Mouse (Mus musculus): ENCODE data around the gene Syt6. TPM values are rescaled to one million over a fixed set of nuclear protein-coding genes. Genes with fewer than 3 reads are reported as not detected.
"Not testable (repeated sequence)": the region's sequence is repeated elsewhere in the genome, so short reads cannot be mapped to it uniquely, and the experiment has no call there.

Syt6 gene
- polyA plus RNA-seq, 1 experiment from 2014 or later: 19.1 TPM

GRCm38 (mm10) chr3:103627661-103628060 lies 52.6 kb downstream of the Syt6 start:
- no peaks in the 10 kb centered on the region for H3K27me3 ChIP-seq (ENCODE audit: control insufficient read depth, insufficient read depth, low read length)
- H3K4me2 ChIP-seq (ENCODE audit: low read depth, low read length): no peak overlapping the region
- 90% methylated on average over 3 of the region's 3 CpGs for WGBS
- no peak overlapping the region for H3K4me3 ChIP-seq (ENCODE audit: low read depth, low read length)
- no peak for ATAC-seq (ENCODE audit: low read depth)
- no peak overlapping the region for H3K27ac ChIP-seq (ENCODE audit: low read depth, low read length)
- peaks cover 9% of the 10 kb centered on the region; the same call in 1 of the 2 replicates for H3K4me1 ChIP-seq (ENCODE audit: control insufficient read depth, insufficient read depth, low read length)
- no peaks in the 10 kb centered on the region for H3K9me3 ChIP-seq (ENCODE audit: control insufficient read depth, low read length)
- H3K9ac ChIP-seq (replicated peaks; ENCODE audit: low read depth, low read length): no peak overlapping the region
- H3K36me3 ChIP-seq (ENCODE audit: control insufficient read depth, insufficient read depth, low read length): no peaks in the 10 kb centered on the region

GRCm38 (mm10) chr3:103633124-103633523 lies 58.1 kb downstream of the Syt6 start:
- no peak for ATAC-seq (ENCODE audit: low read depth)
- H3K4me3 ChIP-seq (ENCODE audit: low read depth, low read length): no peak overlapping the region
- no peaks in the 10 kb centered on the region for H3K36me3 ChIP-seq (ENCODE audit: control insufficient read depth, insufficient read depth, low read length)
- H3K27me3 ChIP-seq (ENCODE audit: control insufficient read depth, insufficient read depth, low read length): no peaks in the 10 kb centered on the region
- H3K4me2 ChIP-seq (ENCODE audit: low read depth, low read length): no peak overlapping the region
- no peaks in the 10 kb centered on the region for H3K9me3 ChIP-seq (ENCODE audit: control insufficient read depth, low read length)
- no peaks in the 10 kb centered on the region for H3K4me1 ChIP-seq (ENCODE audit: control insufficient read depth, insufficient read depth, low read length)
- no peak overlapping the region for H3K9ac ChIP-seq (replicated peaks; ENCODE audit: low read depth, low read length)
- H3K27ac ChIP-seq (ENCODE audit: low read depth, low read length): no peak overlapping the region
- 90% methylated on average over 7 of the region's 7 CpGs for WGBS

DNA sequence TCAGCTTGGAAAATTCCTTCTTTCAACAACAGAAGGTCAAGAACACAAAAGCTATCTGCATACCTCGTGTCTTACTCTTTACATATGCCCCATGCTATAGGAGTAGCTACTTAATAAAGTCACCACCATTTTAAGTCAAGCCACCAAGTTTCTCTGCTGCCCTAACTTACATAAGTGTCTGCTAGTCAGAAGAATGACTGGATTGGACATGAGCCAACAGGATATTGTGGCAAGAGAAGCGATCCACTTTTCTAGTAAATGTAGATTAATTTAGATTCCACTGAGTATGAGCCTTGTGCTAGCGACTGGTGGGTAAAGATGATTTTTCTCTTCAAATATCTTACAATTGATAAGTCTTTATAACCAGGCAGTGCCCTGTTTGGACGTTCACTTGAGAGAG lies 58.8 kb downstream of the Syt6 start:
- H3K4me2 ChIP-seq (ENCODE audit: low read depth, low read length): no peak overlapping the region
- 79% methylated on average over 4 of the region's 4 CpGs for WGBS
- no peaks in the 10 kb centered on the region for H3K4me1 ChIP-seq (ENCODE audit: control insufficient read depth, insufficient read depth, low read length)
- H3K9ac ChIP-seq (replicated peaks; ENCODE audit: low read depth, low read length): no peak overlapping the region
- no peak overlapping the region for H3K4me3 ChIP-seq (ENCODE audit: low read depth, low read length)
- H3K27ac ChIP-seq (ENCODE audit: low read depth, low read length): no peak overlapping the region
- no peak for ATAC-seq (ENCODE audit: low read depth)
- H3K9me3 ChIP-seq (ENCODE audit: control insufficient read depth, low read length): no peaks in the 10 kb centered on the region
- H3K36me3 ChIP-seq (ENCODE audit: control insufficient read depth, insufficient read depth, low read length): no peaks in the 10 kb centered on the region
- no peaks in the 10 kb centered on the region for H3K27me3 ChIP-seq (ENCODE audit: control insufficient read depth, insufficient read depth, low read length)

GRCm38 (mm10) chr3:103634256-103634655 lies 59.2 kb downstream of the Syt6 start:
- H3K4me1 ChIP-seq (ENCODE audit: control insufficient read depth, insufficient read depth, low read length): no peaks in the 10 kb centered on the region
- H3K4me2 ChIP-seq (ENCODE audit: low read depth, low read length): no peak overlapping the region
- H3K27ac ChIP-seq (ENCODE audit: low read depth, low read length): no peak overlapping the region
- no peak overlapping the region for H3K9ac ChIP-seq (replicated peaks; ENCODE audit: low read depth, low read length)
- 93% methylated on average over 1 of the region's 1 CpGs for WGBS
- no peaks in the 10 kb centered on the region for H3K36me3 ChIP-seq (ENCODE audit: control insufficient read depth, insufficient read depth, low read length)
- H3K27me3 ChIP-seq (ENCODE audit: control insufficient read depth, insufficient read depth, low read length): no peaks in the 10 kb centered on the region
- no peak overlapping the region for H3K4me3 ChIP-seq (ENCODE audit: low read depth, low read length)
- ATAC-seq (ENCODE audit: low read depth): no peak
- H3K9me3 ChIP-seq (ENCODE audit: control insufficient read depth, low read length): no peaks in the 10 kb centered on the region

DNA sequence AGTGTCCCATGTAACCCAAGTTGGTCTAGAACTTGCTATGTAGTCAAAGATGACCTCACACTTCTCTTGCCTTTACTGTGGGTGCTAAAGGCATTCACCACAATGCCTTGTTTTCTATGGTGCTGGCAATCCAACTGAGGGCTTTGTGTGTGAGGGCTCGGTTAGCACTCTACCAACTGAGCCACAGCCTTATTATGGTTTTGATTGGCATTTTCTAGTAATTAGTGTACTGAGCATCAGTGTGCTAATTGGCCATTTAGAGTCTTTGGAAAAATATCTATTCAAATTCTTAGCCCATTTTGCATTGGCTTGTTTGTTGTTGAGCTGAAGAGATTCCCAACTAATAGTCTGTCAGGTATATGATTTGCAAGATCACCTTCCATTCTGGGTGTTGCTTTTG lies 62.6 kb downstream of the Syt6 start:
- no peak overlapping the region for H3K4me3 ChIP-seq (ENCODE audit: low read depth, low read length)
- H3K9me3 ChIP-seq (ENCODE audit: control insufficient read depth, low read length): no peaks in the 10 kb centered on the region
- H3K9ac ChIP-seq (replicated peaks; ENCODE audit: low read depth, low read length): no peak overlapping the region
- ATAC-seq (ENCODE audit: low read depth): no peak
- H3K36me3 ChIP-seq (ENCODE audit: control insufficient read depth, insufficient read depth, low read length): no peaks in the 10 kb centered on the region
- no peak overlapping the region for H3K4me2 ChIP-seq (ENCODE audit: low read depth, low read length)
- H3K4me1 ChIP-seq (ENCODE audit: control insufficient read depth, insufficient read depth, low read length): no peaks in the 10 kb centered on the region
- WGBS: 84% methylated on average over 1 of the region's 1 CpGs
- H3K27me3 ChIP-seq (ENCODE audit: control insufficient read depth, insufficient read depth, low read length): no peaks in the 10 kb centered on the region
- H3K27ac ChIP-seq (ENCODE audit: low read depth, low read length): no peak overlapping the region

GRCm38 (mm10) chr3:103640226-103640803 lies 65.3 kb downstream of the Syt6 start:
- ATAC-seq (ENCODE audit: low read depth): no peak
- no peak overlapping the region for H3K9ac ChIP-seq (replicated peaks; ENCODE audit: low read depth, low read length)
- no peaks in the 10 kb centered on the region for H3K36me3 ChIP-seq (ENCODE audit: control insufficient read depth, insufficient read depth, low read length)

DNA sequence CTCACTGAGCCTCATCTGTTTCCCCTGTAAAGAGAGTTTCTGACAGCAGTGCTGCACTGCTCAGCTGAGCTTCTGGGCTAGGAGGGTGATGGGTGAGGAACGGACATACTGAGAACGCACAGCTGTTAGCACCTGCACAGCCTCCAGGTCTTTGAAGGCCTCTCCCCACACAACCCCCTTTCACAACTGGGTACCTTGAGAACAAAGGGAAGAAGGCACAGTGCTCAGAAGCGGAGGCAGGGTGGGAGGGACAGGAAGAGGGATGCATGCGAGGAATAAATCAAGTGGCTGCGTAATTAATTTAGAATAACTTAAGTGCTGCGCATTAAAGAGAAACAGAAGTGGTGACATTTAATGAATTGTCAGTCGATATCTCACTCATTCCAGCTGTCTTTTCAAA lies 66.3 kb downstream of the Syt6 start:
- H3K36me3 ChIP-seq (ENCODE audit: control insufficient read depth, insufficient read depth, low read length): no peaks in the 10 kb centered on the region
- 33% methylated on average over 7 of the region's 7 CpGs for WGBS
- H3K4me1 ChIP-seq (ENCODE audit: control insufficient read depth, insufficient read depth, low read length): no peaks in the 10 kb centered on the region
- H3K4me2 ChIP-seq (ENCODE audit: low read depth, low read length): no peak overlapping the region
- H3K4me3 ChIP-seq (ENCODE audit: low read depth, low read length): no peak overlapping the region
- ATAC-seq (ENCODE audit: low read depth): peak; percentile 34; the same call in 1 of the 2 replicates
- H3K27ac ChIP-seq (ENCODE audit: low read depth, low read length): peak overlapping the region; percentile 34; the same call in 1 of the 2 replicates
- H3K9me3 ChIP-seq (ENCODE audit: control insufficient read depth, low read length): no peaks in the 10 kb centered on the region
- H3K27me3 ChIP-seq (ENCODE audit: control insufficient read depth, insufficient read depth, low read length): no peaks in the 10 kb centered on the region
- no peak overlapping the region for H3K9ac ChIP-seq (replicated peaks; ENCODE audit: low read depth, low read length)

More at GRCm38 (mm10) chr3:103640226-103640803, 65.3 kb downstream of the Syt6 start:
- H3K27me3 ChIP-seq (ENCODE audit: control insufficient read depth, insufficient read depth, low read length): no peaks in the 10 kb centered on the region
- H3K4me3 ChIP-seq (ENCODE audit: low read depth, low read length): no peak overlapping the region
- no peak overlapping the region for H3K4me2 ChIP-seq (ENCODE audit: low read depth, low read length)
- H3K4me1 ChIP-seq (ENCODE audit: control insufficient read depth, insufficient read depth, low read length): no peaks in the 10 kb centered on the region
- H3K27ac ChIP-seq (ENCODE audit: low read depth, low read length): no peak overlapping the region
- H3K9me3 ChIP-seq (ENCODE audit: control insufficient read depth, low read length): no peaks in the 10 kb centered on the region
- 17% methylated on average over 8 of the region's 8 CpGs for WGBS

GRCm38 (mm10) chr3:103645968-103646367 lies 70.9 kb downstream of the Syt6 start, which contains the start of gene Atg4a-ps:
Gene Atg4a-ps, minus strand, starts transcription at chr3:103646068.
- H3K4me2 ChIP-seq (ENCODE audit: low read depth, low read length); H3K27ac ChIP-seq (ENCODE audit: low read depth, low read length); H3K4me1 ChIP-seq (ENCODE audit: control insufficient read depth, insufficient read depth, low read length); H3K9me3 ChIP-seq (ENCODE audit: control insufficient read depth, low read length); H3K9ac ChIP-seq (replicated peaks; ENCODE audit: low read depth, low read length); H3K4me3 ChIP-seq (ENCODE audit: low read depth, low read length); H3K27me3 ChIP-seq (ENCODE audit: control insufficient read depth, insufficient read depth, low read length); H3K36me3 ChIP-seq (ENCODE audit: control insufficient read depth, insufficient read depth, low read length); ATAC-seq (ENCODE audit: low read depth): not testable (repeated sequence)
- 91% methylated on average over 2 of the region's 2 CpGs for WGBS

GRCm38 (mm10) chr3:103647164-103647867 lies 72.3 kb downstream of the Syt6 start:
- H3K4me3 ChIP-seq (ENCODE audit: low read depth, low read length): no peak overlapping the region
- H3K9ac ChIP-seq (replicated peaks; ENCODE audit: low read depth, low read length): no peak overlapping the region
- no peak overlapping the region for H3K27ac ChIP-seq (ENCODE audit: low read depth, low read length)
- WGBS: 81% methylated on average over 11 of the region's 11 CpGs
- no peaks in the 10 kb centered on the region for H3K4me1 ChIP-seq (ENCODE audit: control insufficient read depth, insufficient read depth, low read length)
- H3K36me3 ChIP-seq (ENCODE audit: control insufficient read depth, insufficient read depth, low read length): no peaks in the 10 kb centered on the region
- H3K27me3 ChIP-seq (ENCODE audit: control insufficient read depth, insufficient read depth, low read length): no peaks in the 10 kb centered on the region
- ATAC-seq (ENCODE audit: low read depth): no peak
- no peaks in the 10 kb centered on the region for H3K9me3 ChIP-seq (ENCODE audit: control insufficient read depth, low read length)
- H3K4me2 ChIP-seq (ENCODE audit: low read depth, low read length): no peak overlapping the region

Measured in neural tube, embryonic 14.5 days (tissue).